Mouse (Mus musculus): ENCODE measurements around the gene Foxj3.
A peak's percentile ranks its signal among the peaks of the same experiment; 100 is the strongest.
"Not testable (repeated sequence)": the region's sequence is repeated elsewhere in the genome, so short reads cannot be mapped to it uniquely, and the experiment has no call there.

The Foxj3 gene

DNA sequence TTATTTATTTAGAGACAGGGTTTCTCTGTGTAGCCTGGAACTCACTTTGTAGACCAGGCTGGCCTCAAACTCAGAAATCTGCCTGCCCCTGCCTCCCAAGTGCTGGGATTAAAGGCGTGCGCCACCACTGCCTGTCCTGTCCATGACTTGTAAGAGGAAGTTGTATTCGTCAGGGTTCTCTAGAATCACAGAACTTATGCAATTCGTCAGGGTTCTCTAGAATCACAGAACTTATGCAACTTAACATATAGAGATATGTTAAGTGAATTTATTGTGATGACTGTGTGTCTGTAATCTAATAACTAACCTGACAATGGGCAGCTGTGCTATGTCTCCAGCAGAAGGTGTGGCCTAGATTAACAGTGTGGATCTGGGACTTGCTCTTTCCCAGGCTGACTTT lies at the start of gene Foxj3:
Foxj3 (plus strand) TSS at position 390 of the 400 bp plus-strand sequence.
- DNase-seq (ENCODE audit: low spot score in 2 of 2) = not testable (repeated sequence)

DNA sequence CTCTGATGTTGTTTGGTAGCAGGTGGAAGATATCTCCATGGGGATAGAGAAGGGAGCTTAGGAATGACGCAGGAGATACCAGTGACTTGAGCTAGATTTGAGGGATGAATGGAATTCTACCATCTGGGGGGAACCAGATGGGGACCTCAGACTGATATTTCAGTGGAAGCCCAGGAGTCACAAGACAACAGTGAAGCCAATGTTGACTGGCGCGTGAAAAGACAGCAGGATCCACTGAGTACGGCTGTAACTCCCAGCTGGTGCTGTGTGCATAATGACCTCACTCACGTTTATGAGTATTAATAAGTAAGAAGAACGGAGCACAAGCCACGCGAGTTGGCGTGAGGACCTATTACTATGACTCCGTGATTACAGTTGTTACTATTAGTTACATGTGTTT lies 47.1 kb upstream of the Foxj3 start:
- no peak for DNase-seq (ENCODE audit: low spot score in 2 of 2)

DNA sequence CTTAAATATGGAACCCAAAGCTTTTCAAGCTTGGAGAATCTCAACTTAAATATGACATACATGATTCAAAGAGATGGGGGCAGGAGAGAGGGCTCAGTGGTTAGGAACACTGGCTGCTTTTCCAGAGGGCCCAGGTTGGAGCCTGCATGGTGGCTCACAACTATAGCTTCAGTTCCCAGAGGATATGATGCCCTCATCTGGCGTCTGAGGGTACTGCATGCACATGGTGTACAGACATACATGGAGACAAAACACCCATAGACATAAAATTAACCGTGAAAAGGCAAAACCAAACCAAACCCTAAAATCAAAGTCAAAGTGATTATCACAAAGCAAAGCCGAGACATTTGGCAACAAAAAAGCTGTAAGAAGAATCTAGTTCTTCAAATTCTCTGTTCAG lies 46.0 kb upstream of the Foxj3 start:
- DNase-seq (ENCODE audit: low spot score in 2 of 2) = peak; percentile 18 to 57

GRCm38 (mm10) chr4:119492291-119492932 lies 44.4 kb upstream of the Foxj3 start, which contains the start of gene Rimkla:
Gene Rimkla (minus strand): TSS chr4:119492628.
- peak in 1 of 2 experiments; percentile 36 for DNase-seq (ENCODE audit: low spot score in 2 of 2)

GRCm38 (mm10) chr4:119492933-119493327 lies 43.9 kb upstream of the Foxj3 start:
- no peak for DNase-seq (ENCODE audit: low spot score in 2 of 2)

GRCm38 (mm10) chr4:119498319-119498848 lies 38.4 kb upstream of the Foxj3 start:
- no peak for DNase-seq (ENCODE audit: low spot score in 2 of 2)

DNA sequence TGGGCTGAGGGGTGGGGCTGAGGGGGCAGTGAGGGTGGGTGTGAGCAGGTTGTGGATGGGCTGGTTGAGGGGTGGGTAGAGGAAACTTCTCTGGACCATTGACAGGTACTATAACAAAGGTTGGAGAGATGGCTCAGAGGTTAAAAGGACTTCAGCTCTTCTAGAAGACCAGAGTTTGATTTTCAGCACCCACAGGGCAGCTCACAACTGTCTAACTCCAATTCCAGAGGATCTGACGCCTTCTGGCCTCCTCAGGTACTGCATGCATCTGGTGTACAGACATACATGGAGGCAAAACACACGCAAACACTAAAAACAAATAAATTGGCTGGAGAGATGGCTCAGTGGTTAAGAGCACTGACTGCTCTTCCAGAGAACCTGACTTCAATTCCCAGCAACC lies 25.2 kb upstream of the Foxj3 start:
- no peak for DNase-seq (ENCODE audit: low spot score in 2 of 2)

DNA sequence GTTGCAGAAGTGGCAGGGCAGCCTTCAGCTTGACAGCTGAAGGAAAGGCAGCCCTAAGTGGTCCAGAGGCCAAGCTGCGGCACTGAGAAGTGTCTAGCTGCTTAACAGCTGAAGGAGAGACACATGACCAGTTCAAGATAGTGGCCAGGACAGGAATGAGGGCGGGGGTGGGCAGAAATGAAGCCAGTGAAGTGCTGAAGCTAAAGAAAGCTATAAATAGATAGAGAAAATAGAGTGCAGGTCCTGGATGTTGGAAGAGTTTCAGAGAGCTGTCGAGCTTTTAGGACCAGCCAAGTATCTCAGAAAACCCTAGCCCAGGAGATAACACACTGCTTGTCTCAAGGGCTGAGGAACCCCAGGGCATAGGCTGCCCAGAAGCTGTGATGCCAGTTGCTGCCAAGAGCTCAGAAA lies 24.1 kb upstream of the Foxj3 start:
- no peak for DNase-seq (ENCODE audit: low spot score in 2 of 2)

DNA sequence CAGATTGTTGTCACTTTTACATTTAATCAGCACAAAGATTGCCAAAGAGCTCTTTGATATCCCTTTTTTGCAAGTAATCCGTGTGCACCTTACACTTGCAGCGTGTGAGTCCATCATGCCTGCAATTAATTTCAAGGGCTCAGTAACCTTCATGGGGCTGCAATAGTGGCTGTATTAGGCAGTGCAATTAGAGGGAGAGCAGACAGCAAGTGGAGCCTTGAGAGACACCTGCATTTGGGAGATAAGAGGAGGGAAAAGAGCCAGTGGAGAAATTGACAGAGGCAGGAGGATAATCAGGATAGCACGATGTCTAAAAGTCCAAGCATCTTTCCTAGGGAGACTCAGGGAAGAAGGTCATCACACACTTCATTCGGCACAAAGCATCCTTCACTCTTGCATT lies 13.2 kb upstream of the Foxj3 start:
- no peak for DNase-seq (ENCODE audit: low spot score in 2 of 2)

DNA sequence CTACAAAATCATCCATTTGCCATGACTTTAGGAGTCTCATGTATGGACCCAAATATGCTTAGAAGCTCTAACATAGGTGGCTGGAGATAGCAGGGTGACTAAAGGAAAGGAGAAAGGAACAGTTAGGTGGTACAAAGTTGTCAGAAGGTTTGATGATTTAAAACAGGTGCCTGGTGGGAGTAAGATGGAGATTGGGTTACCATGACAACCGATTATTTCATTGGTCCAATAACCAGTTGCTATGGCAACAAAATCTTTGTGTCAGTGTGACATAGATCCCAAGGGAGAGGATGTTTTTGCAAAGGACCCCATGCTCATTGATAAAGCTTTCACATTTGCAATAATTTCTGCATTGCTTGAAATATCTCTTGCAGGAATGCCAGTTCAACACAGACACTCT lies 12.8 kb upstream of the Foxj3 start:
- DNase-seq (ENCODE audit: low spot score in 2 of 2) = no peak

DNA sequence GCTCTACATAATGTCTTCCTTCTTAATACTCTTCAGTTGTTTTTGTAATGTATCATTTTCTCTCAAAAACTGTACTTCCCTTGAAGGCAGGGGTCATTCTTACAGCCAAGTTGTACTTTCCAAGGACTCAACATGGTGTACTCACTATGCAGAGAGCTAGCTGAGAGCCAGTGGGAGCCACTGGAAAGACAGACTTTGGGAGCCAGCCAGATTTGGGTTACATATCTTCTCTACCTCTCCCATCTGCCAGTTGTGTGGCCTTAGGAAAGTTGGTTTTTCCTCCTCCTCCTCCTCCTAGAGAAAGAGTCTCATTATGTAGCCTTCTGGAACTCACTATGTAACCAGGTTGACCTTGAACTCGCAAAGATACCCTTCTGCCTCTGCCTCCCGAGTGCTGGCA lies 12.3 kb upstream of the Foxj3 start:
- no peak for DNase-seq (ENCODE audit: low spot score in 2 of 2)

- DNase-seq (ENCODE audit: low spot score in 2 of 2) = no peak
Observed at GRCm38 (mm10) chr4:119526329-119526845, 10.4 kb upstream of the Foxj3 start.

DNA sequence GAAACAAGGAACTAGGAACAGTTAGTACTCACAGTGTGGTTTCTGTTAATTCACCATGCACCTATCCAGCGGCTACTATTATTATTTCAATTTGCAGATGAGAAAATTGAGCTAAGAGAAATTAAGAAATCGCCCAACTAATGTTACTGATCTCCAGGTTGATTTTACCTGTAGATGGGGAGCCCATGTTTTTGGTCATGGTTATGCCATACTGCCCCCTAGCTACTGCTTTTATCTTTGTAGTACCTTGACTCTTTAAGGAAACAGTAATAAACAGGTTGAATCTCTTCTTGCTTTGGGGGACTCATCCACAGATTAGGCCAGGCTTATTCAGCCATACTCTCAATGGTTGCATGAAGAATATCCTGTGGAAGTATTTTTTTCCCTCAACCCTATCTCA lies 5.0 kb upstream of the Foxj3 start:
- DNase-seq (ENCODE audit: low spot score in 2 of 2) = no peak

GRCm38 (mm10) chr4:119535103-119535502 lies 1.7 kb upstream of the Foxj3 start:
- no peak for DNase-seq (ENCODE audit: low spot score in 2 of 2)

GRCm38 (mm10) chr4:119537436-119537835 lies 632 bp downstream of the Foxj3 start:
- DNase-seq (ENCODE audit: low spot score in 2 of 2) = no peak

DNA sequence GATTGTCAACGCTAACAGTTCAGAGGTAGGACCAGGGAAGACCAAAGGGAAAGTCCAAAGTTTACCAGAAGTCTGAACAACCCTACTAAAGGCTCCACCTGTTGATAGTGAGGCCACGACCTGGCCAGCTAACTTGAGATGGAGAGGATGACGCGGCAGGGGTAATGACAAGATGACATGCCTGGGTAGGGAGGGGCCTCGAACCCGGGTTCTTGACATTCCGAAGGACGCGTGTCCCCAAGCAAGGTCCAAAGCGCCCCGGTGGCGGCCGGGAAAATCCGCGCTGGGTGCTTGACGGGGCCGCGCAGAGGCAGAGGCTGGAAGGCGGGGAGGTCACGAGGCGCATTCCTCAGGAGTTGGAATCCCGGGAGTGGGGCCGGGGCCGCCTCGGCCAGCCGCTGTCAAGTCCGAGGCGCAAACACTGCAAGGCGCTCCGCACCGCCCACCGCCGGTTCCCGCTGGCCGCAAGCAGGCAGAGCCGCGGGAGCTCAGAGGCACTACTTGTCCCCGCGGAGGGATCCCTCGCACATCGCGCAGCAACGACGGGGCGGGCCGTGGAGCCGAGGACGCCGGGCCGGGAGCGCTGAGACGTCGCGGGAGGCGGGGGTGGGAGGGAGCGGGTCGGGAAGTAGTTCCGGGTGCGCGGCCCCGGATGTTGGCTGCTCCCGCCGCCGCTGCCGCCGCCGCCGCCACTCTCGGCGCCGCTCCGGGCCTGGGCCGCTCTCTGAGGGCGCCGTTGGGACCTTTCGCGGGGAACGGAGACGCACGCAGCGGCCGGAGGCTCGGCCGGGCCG lies 2.4 kb downstream of the Foxj3 start, which contains the start of gene Frg2f1:
Frg2f1 (minus strand) TSS at position 499 of the 794 bp plus-strand sequence.
- peak; percentile 88 to 94 for DNase-seq (ENCODE audit: low spot score in 2 of 2)

GRCm38 (mm10) chr4:119539836-119540532 lies 3.2 kb downstream of the Foxj3 start:
- peak; percentile 53 to 60 for DNase-seq (ENCODE audit: low spot score in 2 of 2)

- peak in 1 of 2 experiments; percentile 7 for DNase-seq (ENCODE audit: low spot score in 2 of 2)
Observed at GRCm38 (mm10) chr4:119540533-119540890, 3.7 kb downstream of the Foxj3 start.

- DNase-seq (ENCODE audit: low spot score in 2 of 2) = no peak
Observed at GRCm38 (mm10) chr4:119550864-119551263, 14.1 kb downstream of the Foxj3 start.

DNA sequence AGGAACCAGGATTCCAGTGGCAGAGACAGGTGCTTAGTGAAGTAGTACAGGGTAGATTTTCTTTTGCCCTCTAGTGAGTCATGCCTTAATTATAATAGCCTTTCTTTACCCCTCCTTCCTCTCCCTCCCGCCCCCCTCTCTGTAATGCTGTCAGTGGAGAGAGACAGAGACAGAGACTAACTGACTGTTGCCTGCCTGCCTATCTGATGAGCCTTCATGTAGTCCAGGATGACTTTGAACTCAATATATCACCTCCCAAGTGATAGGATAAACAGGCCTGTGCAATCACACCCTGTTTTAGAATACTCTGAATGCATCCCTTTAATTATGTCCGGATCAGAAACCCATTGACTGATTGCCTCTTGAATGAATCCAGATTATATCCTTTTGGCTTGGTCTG lies 18.7 kb downstream of the Foxj3 start:
- DNase-seq (ENCODE audit: low spot score in 2 of 2) = no peak

- no peak for DNase-seq (ENCODE audit: low spot score in 2 of 2)
Observed at GRCm38 (mm10) chr4:119563136-119563535, 26.3 kb downstream of the Foxj3 start.

- DNase-seq (ENCODE audit: low spot score in 2 of 2) = no peak
Observed at GRCm38 (mm10) chr4:119566322-119566835, 29.6 kb downstream of the Foxj3 start.

All from spleen, postnatal 10 days (tissue).